Mouse (Mus musculus) hindbrain, embryonic 14.5 days (tissue): Measurements from ENCODE around the gene Olfr1322. TPM values are rescaled to one million over a fixed set of nuclear protein-coding genes. Genes with fewer than 3 reads are reported as not detected.

Experiments used
- ATAC-seq: fragments of 200-750 bp; cut with Nextera tagmentation; 2 replicates; pipeline ENCODE4 v1.8.0; 2017; ENCODE audit warnings: moderate number of reproducible peaks, mild to moderate bottlenecking, moderate TSS enrichment, moderate library complexity; ENCODE audit not compliant: low FRiP score
- DNase-seq: peaks from one replicate; pipeline ENCODE4 v3.0.0-alpha.2; 2015; ENCODE audit warnings: low spot score
- H3K27ac ChIP-seq: fragments of 300-500 bp; sonication (generic); 2 replicates; pipeline ENCODE4 v1.5.1; 2014; ENCODE audit warnings: mild to moderate bottlenecking, moderate library complexity
- H3K27me3 ChIP-seq: fragments of 300-500 bp; sonication (generic); 2 replicates; pipeline ENCODE4 v1.6.1; 2014; ENCODE audit warnings: mild to moderate bottlenecking, low read length, mixed read lengths; ENCODE audit not compliant: control insufficient read depth, insufficient read depth
- H3K36me3 ChIP-seq: fragments of 300-500 bp; sonication (generic); replicated peaks from 2 replicates; pipeline ENCODE4 v1.6.1; 2014; ENCODE audit not compliant: control insufficient read depth, insufficient read depth
- H3K4me1 ChIP-seq: fragments of 300-500 bp; sonication (generic); replicated peaks from 2 replicates; pipeline ENCODE4 v1.6.1; 2014; ENCODE audit warnings: antibody characterized with exemption, low read length, mixed read lengths; ENCODE audit not compliant: control insufficient read depth, insufficient read depth
- H3K4me2 ChIP-seq: fragments of 300-500 bp; sonication (generic); replicated peaks from 2 replicates; pipeline ENCODE4 v1.6.1; 2014; ENCODE audit warnings: mild to moderate bottlenecking, moderate library complexity
- H3K4me3 ChIP-seq: fragments of 300-500 bp; sonication (generic); replicated peaks from 2 replicates; pipeline ENCODE4 v1.5.1; 2014; ENCODE audit warnings: mild to moderate bottlenecking, low read length
- H3K9ac ChIP-seq: fragments of 300-500 bp; sonication (generic); 2 replicates; pipeline ENCODE4 v1.6.1; 2014
- H3K9me3 ChIP-seq: fragments of 300-500 bp; sonication (generic); 2 replicates; pipeline ENCODE4 v1.6.1; 2016; ENCODE audit warnings: low read length; ENCODE audit not compliant: control insufficient read depth
- WGBS: fragments of 180-500 bp; shearing (Covaris S2); extraction: QIAGEN DNeasy Blood & Tissue Kit; methylation state at CpG from one replicate; pipeline ENCODE4 v1.1.7; 2014; 5-methylcytosine and 5-hydroxymethylcytosine counted together
- polyA plus RNA-seq: library from polyadenylated mRNA; unstranded; fragments of >200 nt; fragmentation: Nextera tagmentation; extraction: Ambion mirVana; gene quantifications from 2 replicates; pipeline ENCODE4 v1.2.1, GENCODE M21; 2014

The Olfr1322 gene
- polyA plus RNA-seq: not detected in 2 replicates

DNA sequence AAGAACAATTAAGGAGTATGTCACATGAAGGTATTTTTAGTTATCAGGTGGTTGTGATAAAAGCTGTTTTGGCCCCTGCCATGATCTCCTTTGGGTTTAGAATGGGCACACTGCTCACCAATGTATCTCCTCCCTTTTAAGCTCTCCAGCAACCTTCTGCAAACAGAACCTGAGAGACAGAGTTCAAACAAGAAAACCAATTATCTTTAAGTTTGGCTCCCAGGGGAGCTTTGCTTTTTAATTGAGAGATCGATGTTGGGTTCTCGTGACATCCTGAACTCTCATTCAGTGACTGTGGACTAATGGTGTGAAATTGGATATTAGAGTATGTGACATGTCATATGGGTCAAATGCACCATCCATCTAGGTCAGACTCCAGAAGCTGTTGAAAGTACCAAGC is at the start of gene Olfr1322:
Olfr1322 (minus strand) TSS at position 101 of the 400 bp plus-strand sequence.
- H3K36me3 ChIP-seq: no peaks in the 10 kb centered on the region
- ATAC-seq: no peak
- H3K9me3 ChIP-seq: no peaks in the 10 kb centered on the region
- no peak within 1 kb of the TSS for H3K27ac ChIP-seq
- WGBS: 81% methylated on average over 2 of the region's 2 CpGs
- H3K4me1 ChIP-seq: no peaks in the 10 kb centered on the region
- H3K4me2 ChIP-seq: no peak within 1 kb of the TSS
- H3K9ac ChIP-seq: no peak within 1 kb of the TSS
- no peak for DNase-seq
- H3K27me3 ChIP-seq: no peaks in the 10 kb centered on the region
- H3K4me3 ChIP-seq: no peak within 1 kb of the TSS

DNA sequence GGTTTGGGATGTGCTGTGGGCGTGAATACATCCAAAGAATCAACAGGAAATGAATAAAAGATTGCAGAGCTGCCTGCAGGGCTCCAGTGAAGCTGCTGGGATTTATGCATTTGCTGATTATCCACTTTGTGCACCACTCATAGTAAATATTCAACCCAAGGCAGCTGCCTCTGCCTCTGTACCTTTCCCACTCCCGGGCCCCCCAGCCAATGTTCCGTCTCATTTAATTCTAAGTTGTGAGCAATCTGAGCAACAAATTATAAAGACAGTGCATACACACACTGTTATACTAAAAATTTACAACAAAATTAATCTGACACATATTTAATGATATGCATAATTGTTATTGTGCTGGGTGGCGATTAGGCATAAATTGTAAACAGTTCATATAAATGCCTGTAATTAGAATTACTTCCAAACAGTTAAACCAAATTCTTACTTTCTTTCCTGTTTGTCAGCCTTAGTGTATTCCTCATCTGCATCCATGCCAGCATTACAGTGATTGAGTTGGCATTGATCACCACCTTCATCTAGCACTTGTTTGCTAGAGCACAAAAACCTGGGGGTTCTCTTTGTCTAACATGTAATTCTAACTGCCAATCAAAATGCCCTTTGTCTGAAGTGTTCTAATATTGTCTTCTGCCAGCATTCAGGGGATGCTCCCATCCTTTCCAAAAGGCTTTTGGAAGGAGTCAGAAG is 13.5 kb downstream of the Olfr1322 start:
- H3K4me2 ChIP-seq: no peak overlapping the region
- no peak overlapping the region for H3K9ac ChIP-seq
- DNase-seq (no peak), ATAC-seq (no peak)
- H3K36me3 ChIP-seq: no peaks in the 10 kb centered on the region
- H3K4me1 ChIP-seq: no peaks in the 10 kb centered on the region
- WGBS: 71% methylated on average over 4 of the region's 4 CpGs
- no peaks in the 10 kb centered on the region for H3K9me3 ChIP-seq
- no peaks in the 10 kb centered on the region for H3K27me3 ChIP-seq
- H3K4me3 ChIP-seq: no peak overlapping the region
- H3K27ac ChIP-seq: no peak overlapping the region

Other genes starting within 250 kb of the Olfr1322 start
- not detected in 2 replicates for gene Olfr1320, start 219.2 kb downstream of the Olfr1322 start, polyA plus RNA-seq
- gene Olfr1321, start 156.4 kb downstream of the Olfr1322 start, polyA plus RNA-seq: not detected in 2 replicates
- gene Igsf1, start 93.7 kb downstream of the Olfr1322 start, polyA plus RNA-seq: 10.4 and 15.3 TPM in 2 replicates
- not detected in 2 replicates for gene Olfr1323, start 127.9 kb upstream of the Olfr1322 start, polyA plus RNA-seq